Mouse (Mus musculus) cortical plate, adult 2 months (tissue): ENCODE results near the gene Rfpl4b.

Experiments
- CTCF ChIP-seq: fragments of 200-500 bp; IDR thresholded peaks from 2 replicates; pipeline ENCODE4 v1.5.1; 2011; ENCODE audit warnings: mild to moderate bottlenecking, control low read depth, low read length; ENCODE audit not compliant: insufficient read depth; ENCODE audit errors: extremely low read depth
- POLR2A ChIP-seq: fragments of 200-500 bp; IDR thresholded peaks from 2 replicates; pipeline ENCODE4 v1.6.1; 2011; ENCODE audit warnings: mild to moderate bottlenecking, low read length, control low read depth; ENCODE audit not compliant: insufficient read depth; ENCODE audit errors: extremely low read depth

GRCm38 (mm10) chr10:38823741-38824140 lies 2.2 kb upstream of the Rfpl4b start:
- TF ChIP-seq POLR2A: no peak
- TF ChIP-seq CTCF: no peak
